7 mouse cellular contexts compared by ENCODE assay signal in genomic region chr4:99572841-99573642, GRCm38 (mm10).
A peak's percentile ranks its signal among the peaks of the same experiment; 100 is the strongest.
DNase-seq lines count a peak whose midpoint lies in the region; ATAC-seq and TF ChIP-seq lines count a peak whose summit lies in the region.

No protein-coding gene starts in this region.

- peak overlapping the region; percentile 15 for H3K4me3 ChIP-seq in hindbrain, postnatal 0 days (ENCODE audit: low read length)
- H3K4me3 ChIP-seq in limb, embryonic 14.5 days (replicated peaks; ENCODE audit: low read length) = peak overlapping the region; percentile 30
- H3K4me3 ChIP-seq in neural tube, embryonic 15.5 days (replicated peaks) = peak overlapping the region; percentile 33

- no peak for TF ChIP-seq CTCF in hindbrain, postnatal 0 days (IDR thresholded peaks at IDR 0.05; ENCODE audit: low read depth)

- H3K9me3 ChIP-seq in hindbrain, postnatal 0 days (ENCODE audit: low read length) = no peaks in the 10 kb centered on the region
- no peaks in the 10 kb centered on the region; the same call in 1 of the 2 replicates for H3K9me3 ChIP-seq in limb, embryonic 14.5 days (ENCODE audit: control insufficient read depth, low read length)
- no peaks in the 10 kb centered on the region for H3K9me3 ChIP-seq in neural tube, embryonic 15.5 days (replicated peaks)

- peak; percentile 82 for ATAC-seq in hindbrain, postnatal 0 days
- peak; percentile 70 for ATAC-seq in limb, embryonic 14.5 days (ENCODE audit: low FRiP score, low read depth)
- peak; percentile 82 for ATAC-seq in neural tube, embryonic 15.5 days (ENCODE audit: low FRiP score)
- no peak for ATAC-seq in granulocyte monocyte progenitor cell, adult 5-6 weeks (replicated peaks; ENCODE audit: poor library complexity, severe bottlenecking)

- H3K36me3 ChIP-seq in hindbrain, postnatal 0 days (ENCODE audit: insufficient read depth, low read length) = no peaks in the 10 kb centered on the region
- H3K36me3 ChIP-seq in limb, embryonic 14.5 days (ENCODE audit: control insufficient read depth, insufficient read depth, low read length) = no peaks in the 10 kb centered on the region
- H3K36me3 ChIP-seq in neural tube, embryonic 15.5 days = no peaks in the 10 kb centered on the region

- peak; percentile 67 for DNase-seq in adrenal gland, postnatal 14 days
- DNase-seq in cerebellum, adult 9-11 months = peak; percentile 49
- DNase-seq in frontal cortex, postnatal 14 days (ENCODE audit: low spot score in 2 of 2) = peak; percentile 4 to 7
- DNase-seq in hindbrain, postnatal 0 days (ENCODE audit: low spot score) = peak; percentile 72
- DNase-seq in limb, embryonic 14.5 days (ENCODE audit: low spot score) = peak; percentile 9

- no peak overlapping the region; the same call in 1 of the 2 replicates for H3K27ac ChIP-seq in hindbrain, postnatal 0 days
- H3K27ac ChIP-seq in limb, embryonic 14.5 days (replicated peaks; ENCODE audit: low read depth, low read length) = no peak overlapping the region
- H3K27ac ChIP-seq in neural tube, embryonic 15.5 days (replicated peaks) = peak overlapping the region; percentile 51

- peak overlapping the region; percentile 56 for H3K4me2 ChIP-seq in hindbrain, postnatal 0 days (ENCODE audit: low read depth, low read length)
- H3K4me2 ChIP-seq in limb, embryonic 14.5 days (replicated peaks; ENCODE audit: low read depth, low read length, severe bottlenecking) = peak overlapping the region; percentile 58
- H3K4me2 ChIP-seq in neural tube, embryonic 15.5 days = peak overlapping the region; percentile 62

- 0 out of 2 replicates have a peak overlapping the region, but pooled peaks have one; percentile 19 for H3K9ac ChIP-seq in hindbrain, postnatal 0 days (replicated peaks; ENCODE audit: low read length)
- 0 out of 2 replicates have a peak overlapping the region, but pooled peaks have one; percentile 25 for H3K9ac ChIP-seq in limb, embryonic 14.5 days (ENCODE audit: low read depth, low read length, severe bottlenecking)
- H3K9ac ChIP-seq in neural tube, embryonic 15.5 days (replicated peaks) = peak overlapping the region; percentile 34

- peaks cover 16% of the 10 kb centered on the region; the same call in 1 of the 2 replicates for H3K27me3 ChIP-seq in hindbrain, postnatal 0 days (ENCODE audit: insufficient read depth, low read length)
- peaks cover 17% of the 10 kb centered on the region for H3K27me3 ChIP-seq in limb, embryonic 14.5 days (ENCODE audit: control insufficient read depth, insufficient read depth, low read length)
- H3K27me3 ChIP-seq in neural tube, embryonic 15.5 days (replicated peaks) = peaks cover 28% of the 10 kb centered on the region

- H3K4me1 ChIP-seq in hindbrain, postnatal 0 days (ENCODE audit: insufficient read depth, low read length) = no peaks in the 10 kb centered on the region
- H3K4me1 ChIP-seq in limb, embryonic 14.5 days (ENCODE audit: control insufficient read depth, insufficient read depth, low read length) = peaks cover 3% of the 10 kb centered on the region; the same call in 1 of the 2 replicates
- peaks cover 17% of the 10 kb centered on the region for H3K4me1 ChIP-seq in neural tube, embryonic 15.5 days

- no peak for TF ChIP-seq POLR2A in limb, embryonic 14.5 days (IDR thresholded peaks at IDR 0.05; ENCODE audit: borderline replicate concordance, extremely low read depth, insufficient read depth, insufficient read length)

- WGBS in hindbrain, postnatal 0 days = 3% methylated on average over 33 of the region's 33 CpGs
- WGBS in limb, embryonic 14.5 days = 5% methylated on average over 33 of the region's 33 CpGs
- WGBS in neural tube, embryonic 15.5 days = 1% methylated on average over 33 of the region's 33 CpGs

Comparison
In these comparisons a context has a peak if more than half of its experiments do, and no peak if none do; other contexts are left out.
1. DNase-seq: peak in every context shown above with its lines; median percentile 72 in hindbrain, postnatal 0 days; 67 in adrenal gland, postnatal 14 days; 49 in cerebellum, adult 9-11 months; 9 in limb, embryonic 14.5 days; 6 in frontal cortex, postnatal 14 days.